Mouse (Mus musculus): ENCODE data around the gene Ddx55.

DNA sequence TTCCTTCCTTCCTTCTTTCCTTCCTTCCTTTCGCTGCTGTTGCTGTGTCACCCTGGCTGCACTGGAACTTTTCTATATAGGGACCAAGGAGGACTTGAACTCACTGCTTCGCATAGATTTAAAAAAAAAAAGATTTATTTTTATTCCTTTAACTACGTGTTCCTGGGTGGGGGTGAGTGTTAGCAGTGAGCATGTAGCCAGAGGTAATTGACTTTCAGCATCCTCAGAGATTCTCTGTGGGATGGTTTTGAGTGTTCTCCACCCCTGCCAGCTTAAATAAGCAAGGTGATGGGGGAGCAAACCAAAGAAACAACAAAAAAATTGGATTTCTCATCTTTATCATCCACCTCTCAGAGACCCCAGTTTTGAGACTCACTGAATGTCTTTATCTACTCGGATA, 12.8 kb upstream of the Ddx55 start:
- TF ChIP-seq CTCF (IDR thresholded peaks at IDR 0.05) = no peak
- no peak for TF ChIP-seq POLR2A (IDR thresholded peaks at IDR 0.05; ENCODE audit: insufficient read depth, low read depth, low read length)
- no peak for TF ChIP-seq EP300 (IDR thresholded peaks at IDR 0.05; ENCODE audit: insufficient read depth, low read depth, low read length)

All from heart, adult 2 months (tissue).